Mouse (Mus musculus) hindbrain, embryonic 14.5 days (tissue): ENCODE results near the gene Cd72. TPM values are rescaled to one million over a fixed set of nuclear protein-coding genes. Genes with fewer than 3 reads are reported as not detected.

ENCODE experiments used
- ATAC-seq: fragments of 200-750 bp; cut with Nextera tagmentation; 2 replicates; pipeline ENCODE4 v1.8.0; 2017; ENCODE audit warnings: moderate number of reproducible peaks, mild to moderate bottlenecking, moderate TSS enrichment, moderate library complexity; ENCODE audit not compliant: low FRiP score
- DNase-seq: peaks from one replicate; pipeline ENCODE4 v3.0.0-alpha.2; 2015; ENCODE audit warnings: low spot score
- H3K27ac ChIP-seq: fragments of 300-500 bp; sonication (generic); 2 replicates; pipeline ENCODE4 v1.5.1; 2014; ENCODE audit warnings: mild to moderate bottlenecking, moderate library complexity
- H3K27me3 ChIP-seq: fragments of 300-500 bp; sonication (generic); 2 replicates; pipeline ENCODE4 v1.6.1; 2014; ENCODE audit warnings: mild to moderate bottlenecking, low read length, mixed read lengths; ENCODE audit not compliant: control insufficient read depth, insufficient read depth
- H3K36me3 ChIP-seq: fragments of 300-500 bp; sonication (generic); replicated peaks from 2 replicates; pipeline ENCODE4 v1.6.1; 2014; ENCODE audit not compliant: control insufficient read depth, insufficient read depth
- H3K4me1 ChIP-seq: fragments of 300-500 bp; sonication (generic); replicated peaks from 2 replicates; pipeline ENCODE4 v1.6.1; 2014; ENCODE audit warnings: antibody characterized with exemption, low read length, mixed read lengths; ENCODE audit not compliant: control insufficient read depth, insufficient read depth
- H3K4me2 ChIP-seq: fragments of 300-500 bp; sonication (generic); replicated peaks from 2 replicates; pipeline ENCODE4 v1.6.1; 2014; ENCODE audit warnings: mild to moderate bottlenecking, moderate library complexity
- H3K4me3 ChIP-seq: fragments of 300-500 bp; sonication (generic); replicated peaks from 2 replicates; pipeline ENCODE4 v1.5.1; 2014; ENCODE audit warnings: mild to moderate bottlenecking, low read length
- H3K9ac ChIP-seq: fragments of 300-500 bp; sonication (generic); 2 replicates; pipeline ENCODE4 v1.6.1; 2014
- H3K9me3 ChIP-seq: fragments of 300-500 bp; sonication (generic); 2 replicates; pipeline ENCODE4 v1.6.1; 2016; ENCODE audit warnings: low read length; ENCODE audit not compliant: control insufficient read depth
- WGBS: fragments of 180-500 bp; shearing (Covaris S2); extraction: QIAGEN DNeasy Blood & Tissue Kit; methylation state at CpG from one replicate; pipeline ENCODE4 v1.1.7; 2014; 5-methylcytosine and 5-hydroxymethylcytosine counted together
- polyA plus RNA-seq: library from polyadenylated mRNA; unstranded; fragments of >200 nt; fragmentation: Nextera tagmentation; extraction: Ambion mirVana; gene quantifications from 2 replicates; pipeline ENCODE4 v1.2.1, GENCODE M21; 2014

The Cd72 gene
- 6.4 and 7.5 TPM in 2 replicates for polyA plus RNA-seq

GRCm38 (mm10) chr4:43454041-43454836 is at the start of gene Cd72:
TSS of gene Cd72 (minus strand) at chr4:43454628.
- Histone ChIP-seq H3K9ac (no peak within 1 kb of the TSS), H3K4me2 (peak within 1 kb of the TSS; percentile 31), H3K27ac (no peak within 1 kb of the TSS), H3K27me3 (peaks cover 16% of the 10 kb centered on the region; the same call in 1 of the 2 replicates), H3K4me3 (no peak within 1 kb of the TSS), H3K9me3 (no peaks in the 10 kb centered on the region), H3K4me1 (peaks cover 16% of the 10 kb centered on the region), H3K36me3 (no peaks in the 10 kb centered on the region)
- 34% methylated on average over 20 of the region's 20 CpGs for WGBS
- DNase-seq = no peak
- ATAC-seq = no peak

- Histone ChIP-seq H3K4me2 (no peak overlapping the region), H3K9ac (no peak overlapping the region)
- DNase-seq = no peak
Observed at GRCm38 (mm10) chr4:43503506-43503905, 49.1 kb upstream of the Cd72 start.

DNA sequence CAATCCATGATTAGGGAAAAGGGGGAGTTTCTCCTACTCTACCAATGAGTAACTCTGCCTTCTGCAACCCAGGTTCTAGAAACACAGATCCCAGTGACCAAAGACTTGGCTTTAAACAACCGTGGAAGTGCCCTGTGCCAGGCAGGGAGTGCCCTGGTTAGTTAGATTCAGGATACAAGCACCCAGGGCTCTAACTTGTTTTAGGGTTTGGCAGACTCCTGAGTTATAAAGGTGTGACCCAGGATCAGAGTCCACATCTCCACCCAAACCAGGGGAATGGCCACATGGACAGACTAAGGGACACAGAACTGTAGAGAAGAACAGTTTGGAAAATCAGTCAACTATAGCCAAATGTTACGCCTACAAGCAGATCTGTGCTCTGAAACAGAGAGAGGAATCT is 48.6 kb upstream of the Cd72 start:
- 81% methylated on average over 2 of the region's 2 CpGs for WGBS

More at GRCm38 (mm10) chr4:43503506-43503905, 49.1 kb upstream of the Cd72 start:
- peaks cover 8% of the 10 kb centered on the region; the same call in 1 of the 2 replicates for H3K4me1 ChIP-seq
- no peaks in the 10 kb centered on the region for H3K9me3 ChIP-seq
- peaks cover 16% of the 10 kb centered on the region for H3K27me3 ChIP-seq
- H3K27ac ChIP-seq = no peak overlapping the region
- ATAC-seq = no peak
- WGBS = 82% methylated on average over 6 of the region's 6 CpGs
- no peak overlapping the region for H3K4me3 ChIP-seq
- H3K36me3 ChIP-seq = no peaks in the 10 kb centered on the region

DNA sequence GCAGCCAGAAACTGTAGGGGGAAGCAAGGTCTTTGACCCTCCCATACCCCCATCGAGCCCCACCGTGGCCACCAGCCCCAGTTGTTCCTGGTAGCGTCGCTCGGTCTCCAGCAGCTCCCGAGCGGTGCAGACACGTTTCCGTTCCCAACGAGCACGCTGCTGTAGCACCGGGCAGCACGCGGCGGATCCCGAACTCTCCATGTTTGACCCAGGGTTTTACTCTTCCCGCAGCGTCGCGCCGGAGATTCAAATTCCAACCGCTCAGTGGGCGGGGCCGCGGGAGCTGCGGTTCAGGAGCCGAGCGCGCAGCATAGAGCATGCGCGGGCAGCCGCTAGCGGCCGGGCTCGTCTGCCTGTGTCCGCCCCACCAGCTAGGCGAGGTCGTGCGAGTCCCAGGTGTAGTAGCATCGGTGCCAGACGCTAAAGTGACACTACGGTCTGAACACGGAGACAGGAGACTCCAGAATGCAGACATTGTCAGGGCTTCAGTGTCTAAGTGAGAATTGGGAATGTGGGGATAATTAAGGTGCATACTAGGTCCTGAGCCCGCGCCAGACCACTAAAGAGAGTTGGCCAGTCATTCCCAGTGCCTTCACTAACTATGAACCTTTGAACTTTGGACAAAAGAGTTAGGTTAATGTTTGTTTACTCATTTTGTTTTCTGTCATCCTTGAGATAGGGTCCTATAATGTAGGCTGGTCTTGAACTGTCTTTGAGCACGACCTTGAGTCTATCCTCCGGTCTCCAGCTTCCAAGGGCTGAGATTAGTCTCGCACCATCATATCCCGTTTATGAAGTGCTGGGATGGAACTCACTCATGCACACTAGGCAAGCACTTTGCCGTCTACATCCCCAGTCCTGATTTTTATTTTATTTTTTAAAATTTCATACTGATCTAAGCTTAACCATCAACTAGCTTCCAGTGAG is 45.2 kb upstream of the Cd72 start, which contains the start of gene Arhgef39:
Gene Arhgef39, minus strand, starts transcription at position 289 of the 927 bp plus-strand sequence.
- ATAC-seq = peak; percentile 83
- Histone ChIP-seq H3K36me3 (peaks cover 5% of the 10 kb centered on the region; the same call in 1 of the 2 replicates), H3K9me3 (no peaks in the 10 kb centered on the region), H3K4me1 (peaks cover 6% of the 10 kb centered on the region), H3K4me2 (peak within 1 kb of the TSS; percentile 76), H3K27ac (no peak within 1 kb of the TSS), H3K27me3 (no peaks in the 10 kb centered on the region), H3K9ac (peak within 1 kb of the TSS; percentile 56), H3K4me3 (peak within 1 kb of the TSS; percentile 44)
- WGBS = 6% methylated on average over 50 of the region's 50 CpGs
- DNase-seq = peak; percentile 82

More for the DNA sequence above, 48.6 kb upstream of the Cd72 start:
- no peak overlapping the region for H3K27ac ChIP-seq
- H3K27me3 ChIP-seq = peaks cover 12% of the 10 kb centered on the region
- DNase-seq = no peak
- peaks cover 4% of the 10 kb centered on the region; the same call in 1 of the 2 replicates for H3K4me1 ChIP-seq
- H3K4me2 ChIP-seq = no peak overlapping the region
- no peaks in the 10 kb centered on the region for H3K9me3 ChIP-seq
- ATAC-seq = no peak
- H3K4me3 ChIP-seq = no peak overlapping the region
- H3K36me3 ChIP-seq = no peaks in the 10 kb centered on the region
- H3K9ac ChIP-seq = no peak overlapping the region

GRCm38 (mm10) chr4:43498983-43499382 is 44.6 kb upstream of the Cd72 start:
- DNase-seq = no peak
- Histone ChIP-seq H3K9ac (peak overlapping the region; percentile 56), H3K9me3 (no peaks in the 10 kb centered on the region), H3K27me3 (no peaks in the 10 kb centered on the region), H3K4me3 (peak overlapping the region; percentile 44), H3K27ac (no peak overlapping the region), H3K36me3 (peaks cover 5% of the 10 kb centered on the region; the same call in 1 of the 2 replicates), H3K4me1 (peaks cover 13% of the 10 kb centered on the region), H3K4me2 (peak overlapping the region; percentile 76)
- 0 out of 2 replicates have a peak, but pooled peaks have one; percentile 2 for ATAC-seq
- 18% methylated on average over 8 of the region's 8 CpGs for WGBS

GRCm38 (mm10) chr4:43497946-43498345 is 43.5 kb upstream of the Cd72 start:
- no peak overlapping the region for H3K4me3 ChIP-seq
- peaks cover 5% of the 10 kb centered on the region; the same call in 1 of the 2 replicates for H3K36me3 ChIP-seq
- no peaks in the 10 kb centered on the region for H3K27me3 ChIP-seq
- peak overlapping the region; percentile 76; the same call in 1 of the 2 replicates for H3K4me2 ChIP-seq
- H3K9me3 ChIP-seq = no peaks in the 10 kb centered on the region
- H3K9ac ChIP-seq = no peak overlapping the region
- DNase-seq = no peak
- no peak for ATAC-seq
- peaks cover 15% of the 10 kb centered on the region for H3K4me1 ChIP-seq
- WGBS = 68% methylated on average over 4 of the region's 4 CpGs
- H3K27ac ChIP-seq = no peak overlapping the region

DNA sequence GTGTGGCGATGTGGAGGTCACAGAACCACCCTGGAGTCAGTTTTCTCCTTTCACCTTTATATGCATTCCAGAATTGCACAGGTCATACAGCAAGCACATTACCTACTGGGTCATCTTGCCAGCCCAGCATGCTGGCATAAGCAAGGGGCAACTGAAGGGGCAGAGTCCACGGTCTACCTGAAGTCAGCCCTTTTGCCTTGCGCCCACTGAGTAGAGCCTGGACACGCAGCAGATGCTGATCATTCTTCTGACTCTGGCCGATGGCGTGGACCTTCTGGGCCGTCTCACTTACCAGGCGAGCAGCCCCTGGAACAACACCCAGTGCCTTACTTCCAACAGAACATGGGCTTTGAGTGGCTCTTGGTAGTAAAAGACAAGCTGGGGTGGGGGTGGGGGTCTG is 43.0 kb upstream of the Cd72 start:
- Histone ChIP-seq H3K36me3 (peaks cover 5% of the 10 kb centered on the region; the same call in 1 of the 2 replicates), H3K4me2 (no peak overlapping the region; the same call in 1 of the 2 replicates), H3K4me1 (peaks cover 15% of the 10 kb centered on the region), H3K9me3 (no peaks in the 10 kb centered on the region), H3K4me3 (no peak overlapping the region), H3K27ac (no peak overlapping the region), H3K27me3 (no peaks in the 10 kb centered on the region), H3K9ac (no peak overlapping the region)
- WGBS = 95% methylated on average over 8 of the region's 8 CpGs
- DNase-seq = no peak
- no peak for ATAC-seq

DNA sequence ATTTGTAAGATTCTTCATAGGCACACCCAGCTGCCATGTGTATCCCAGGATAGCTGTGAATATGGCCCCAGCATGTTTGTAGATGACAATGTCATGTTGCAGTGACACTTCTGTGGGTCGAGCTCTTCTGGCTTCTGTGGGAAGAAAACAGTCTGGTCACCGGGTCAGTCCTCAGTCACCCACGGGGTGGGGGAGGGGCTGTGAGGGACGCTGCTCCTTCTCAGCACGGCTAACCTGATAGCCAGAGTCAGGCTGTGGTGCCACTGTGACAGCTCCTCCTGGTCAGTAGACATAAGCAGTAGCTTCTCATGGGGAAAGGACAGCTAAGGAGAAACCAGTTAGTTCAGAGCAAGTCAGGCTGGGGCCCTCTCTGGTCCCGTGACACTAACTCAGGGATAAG is 42.2 kb upstream of the Cd72 start:
- Histone ChIP-seq H3K4me1 (peaks cover 18% of the 10 kb centered on the region), H3K9ac (no peak overlapping the region), H3K36me3 (peaks cover 5% of the 10 kb centered on the region; the same call in 1 of the 2 replicates), H3K27me3 (no peaks in the 10 kb centered on the region), H3K27ac (no peak overlapping the region), H3K4me3 (no peak overlapping the region), H3K9me3 (no peaks in the 10 kb centered on the region), H3K4me2 (no peak overlapping the region)
- ATAC-seq = no peak
- 72% methylated on average over 6 of the region's 6 CpGs for WGBS
- no peak for DNase-seq
